Mouse (Mus musculus) embryo, embryonic 10.5 days (tissue): ENCODE results near the gene Atp8a1.

ENCODE experiments used
- DNase-seq: peaks from one replicate; pipeline ENCODE4 v3.0.0-alpha.2; 2015; ENCODE audit warnings: low spot score

The Atp8a1 gene

GRCm38 (mm10) chr5:67678819-67679218 lies 168.4 kb downstream of the Atp8a1 start:
- no peak for DNase-seq

GRCm38 (mm10) chr5:67673008-67673407 lies 174.2 kb downstream of the Atp8a1 start:
- no peak for DNase-seq

GRCm38 (mm10) chr5:67670158-67670557 lies 177.1 kb downstream of the Atp8a1 start:
- DNase-seq = no peak

- DNase-seq = no peak
These were observed 177.8 kb downstream of the Atp8a1 start for GRCm38 (mm10) chr5:67669436-67669896.

- no peak for DNase-seq
These were observed 184.5 kb downstream of the Atp8a1 start for GRCm38 (mm10) chr5:67662715-67663114.

GRCm38 (mm10) chr5:67659864-67660263 lies 187.4 kb downstream of the Atp8a1 start:
- no peak for DNase-seq

GRCm38 (mm10) chr5:67656821-67657259 lies 190.4 kb downstream of the Atp8a1 start:
- DNase-seq = peak; percentile 88

- DNase-seq = peak; percentile 77
These were observed 191.3 kb downstream of the Atp8a1 start for GRCm38 (mm10) chr5:67655696-67656519.

- no peak for DNase-seq
These were observed 192.7 kb downstream of the Atp8a1 start for GRCm38 (mm10) chr5:67654572-67654971.

GRCm38 (mm10) chr5:67653543-67653942 lies 193.7 kb downstream of the Atp8a1 start:
- DNase-seq = no peak

- no peak for DNase-seq
These were observed 194.8 kb downstream of the Atp8a1 start for GRCm38 (mm10) chr5:67652468-67652867.

GRCm38 (mm10) chr5:67650021-67650420 lies 197.2 kb downstream of the Atp8a1 start:
- no peak for DNase-seq

GRCm38 (mm10) chr5:67649156-67649555 lies 198.1 kb downstream of the Atp8a1 start:
- no peak for DNase-seq

- peak; percentile 40 for DNase-seq
These were observed 199.7 kb downstream of the Atp8a1 start for GRCm38 (mm10) chr5:67647568-67647967.

- DNase-seq = no peak
These were observed 200.3 kb downstream of the Atp8a1 start for GRCm38 (mm10) chr5:67646756-67647529.

GRCm38 (mm10) chr5:67643537-67644255 lies 203.5 kb downstream of the Atp8a1 start:
- no peak for DNase-seq

GRCm38 (mm10) chr5:67641406-67642120 lies 205.7 kb downstream of the Atp8a1 start:
- peak; percentile 65 for DNase-seq

- peak; percentile 56 for DNase-seq
These were observed 206.5 kb downstream of the Atp8a1 start for GRCm38 (mm10) chr5:67640596-67641312.

GRCm38 (mm10) chr5:67634339-67634738 lies 212.9 kb downstream of the Atp8a1 start:
- peak; percentile 29 for DNase-seq

- DNase-seq = peak; percentile 65
These were observed 213.4 kb downstream of the Atp8a1 start for GRCm38 (mm10) chr5:67633831-67634268.
